ENCODE assay signal across 8 mouse cellular contexts in the genomic region with DNA sequence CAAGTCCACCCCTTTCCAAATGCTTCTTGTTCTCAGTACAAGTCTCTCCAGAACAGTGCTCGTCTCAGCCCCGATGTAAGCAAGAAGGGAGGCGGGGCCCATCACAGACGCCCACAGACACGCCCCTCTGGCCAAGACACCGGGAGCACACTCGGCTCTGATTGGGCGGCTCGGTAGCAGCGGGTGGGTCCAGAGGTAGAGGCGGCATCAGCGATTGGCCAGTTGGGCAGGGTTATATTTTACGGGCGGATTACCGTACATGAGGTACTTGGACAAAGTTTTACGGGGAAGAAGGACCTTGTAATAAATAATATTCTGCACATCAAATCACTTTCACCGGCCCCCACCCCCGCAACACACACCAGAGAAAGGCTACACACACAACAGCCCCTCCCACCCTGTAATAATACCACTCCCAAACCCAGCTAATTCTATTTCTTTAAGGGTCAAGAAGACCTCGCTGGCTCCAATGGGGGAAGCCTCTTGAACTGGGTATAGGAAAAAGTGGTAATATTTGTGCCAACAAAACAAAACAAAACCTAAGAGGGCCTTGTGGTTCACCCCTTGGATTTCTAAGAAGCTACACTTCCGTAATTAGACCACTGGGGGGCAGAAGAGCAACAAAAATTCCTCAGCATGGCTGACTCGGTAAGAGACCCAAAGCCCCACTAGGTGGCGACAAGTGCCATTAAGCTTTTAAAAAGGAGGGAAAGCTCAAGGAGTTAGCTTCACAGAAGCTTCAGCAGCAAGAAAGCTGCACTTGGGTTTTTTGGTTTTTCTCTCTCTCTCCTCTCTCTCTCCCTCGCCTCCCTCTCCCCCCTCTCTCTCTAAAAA. TPM values are rescaled to one million over a fixed set of nuclear protein-coding genes. Genes with fewer than 3 reads are reported as not detected.
DNase-seq lines count a peak whose midpoint lies in the region; ATAC-seq and TF ChIP-seq lines count a peak whose summit lies in the region.

No protein-coding gene starts in this region.

- TF ChIP-seq CTCF in intestine, postnatal 0 days (IDR thresholded peaks at IDR 0.05; ENCODE audit: low read depth) = peak; percentile 96

- intact Hi-C loops in gastrocnemius, postnatal 36 days (cut with DNase I) = loop anchor here (2.0 to 5.0 kb wide), 2 partner anchors 36 to 50 kb away; partner anchors contain the start of genes 1700123O20Rik and Acin1
- intact Hi-C loops in left cerebral cortex, postnatal 4 days (cut with DNase I) = no loop called here

- no peaks in the 10 kb centered on the region for H3K4me1 ChIP-seq in intestine, postnatal 0 days (replicated peaks; ENCODE audit: control insufficient read depth, insufficient read depth, low read length)
- peaks cover 47% of the 10 kb centered on the region for H3K4me1 ChIP-seq in midbrain, embryonic 12.5 days

- no peak overlapping the region for H3K4me2 ChIP-seq in intestine, postnatal 0 days (replicated peaks; ENCODE audit: low read depth)
- H3K4me2 ChIP-seq in midbrain, embryonic 12.5 days (replicated peaks) = peak overlapping the region; percentile 89; the same call in 1 of the 2 replicates

- H3K9ac ChIP-seq in intestine, postnatal 0 days (ENCODE audit: low read depth, low read length) = no peak overlapping the region
- H3K9ac ChIP-seq in midbrain, embryonic 12.5 days (replicated peaks) = no peak overlapping the region

- peak; percentile 59 for ATAC-seq in intestine, postnatal 0 days
- ATAC-seq in midbrain, embryonic 12.5 days (ENCODE audit: low FRiP score, low read depth) = peak; percentile 32; the same call in 1 of the 2 replicates

- no peaks in the 10 kb centered on the region for H3K9me3 ChIP-seq in intestine, postnatal 0 days (ENCODE audit: control insufficient read depth)
- no peaks in the 10 kb centered on the region for H3K9me3 ChIP-seq in midbrain, embryonic 12.5 days

- H3K36me3 ChIP-seq in intestine, postnatal 0 days (ENCODE audit: control insufficient read depth, insufficient read depth) = peaks cover 54% of the 10 kb centered on the region
- peaks cover 61% of the 10 kb centered on the region for H3K36me3 ChIP-seq in midbrain, embryonic 12.5 days

- 55% methylated on average over 23 of the region's 23 CpGs for WGBS in intestine, postnatal 0 days
- WGBS in midbrain, embryonic 12.5 days = 67% methylated on average over 23 of the region's 23 CpGs

- H3K27ac ChIP-seq in intestine, postnatal 0 days (ENCODE audit: low read depth, low read length) = no peak overlapping the region
- H3K27ac ChIP-seq in midbrain, embryonic 12.5 days (replicated peaks) = 0 out of 2 replicates have a peak overlapping the region, but pooled peaks have one; percentile 80

- peak; percentile 50 to 53 for DNase-seq in urinary bladder, adult 18-20 months (ENCODE audit: low spot score in 2 of 2)
- DNase-seq in urinary bladder, adult 2 months (ENCODE audit: low spot score) = no peak
- peak; percentile 99 for DNase-seq in embryo, embryonic 10.5 days (ENCODE audit: low spot score)
- DNase-seq in gastrocnemius, postnatal 36 days = peak; percentile 57 to 84
- DNase-seq in left cerebral cortex, postnatal 4 days = peak; percentile 92
- peak; percentile 88 for DNase-seq in right cerebral cortex, postnatal 4 days

- no peak overlapping the region for H3K4me3 ChIP-seq in intestine, postnatal 0 days (ENCODE audit: low read depth, low read length)
- H3K4me3 ChIP-seq in midbrain, embryonic 12.5 days = no peak overlapping the region

- no peaks in the 10 kb centered on the region for H3K27me3 ChIP-seq in intestine, postnatal 0 days (replicated peaks; ENCODE audit: control insufficient read depth, insufficient read depth, low read length)
- H3K27me3 ChIP-seq in midbrain, embryonic 12.5 days = no peaks in the 10 kb centered on the region

RNA-seq across cellular contexts. Expression of gene Cdh24, which starts 9.7 kb away (rescaled TPM):
- 1.5 and 1.6 TPM in 2 replicates for polyA plus RNA-seq in urinary bladder, adult 2 months (2012; rRNA removed)
- total RNA-seq in gastrocnemius, postnatal 36 days (2021) = under 1 TPM; 0.36 to 0.59 TPM
- 0.47 and 0.63 TPM in 2 replicates for polyA plus RNA-seq in intestine, postnatal 0 days (2015; fragmentation: Nextera tagmentation; extraction: Ambion mirVana)
- total RNA-seq in left cerebral cortex, postnatal 4 days (2021) = 10 to 100 TPM; 17.2 to 20.7 TPM
- 9.7 and 10.7 TPM in 2 replicates for polyA plus RNA-seq in midbrain, embryonic 12.5 days (2016; fragmentation: Nextera tagmentation; extraction: Ambion mirVana)

RNA-seq across cellular contexts. Expression of gene Gm17606, which starts 10.1 kb away (rescaled TPM):
- not detected in 2 replicates for polyA plus RNA-seq in urinary bladder, adult 2 months (2012; rRNA removed)
- total RNA-seq in gastrocnemius, postnatal 36 days (2021) = not detected
- polyA plus RNA-seq in intestine, postnatal 0 days (2015; fragmentation: Nextera tagmentation; extraction: Ambion mirVana) = not detected in 2 replicates
- not detected for total RNA-seq in left cerebral cortex, postnatal 4 days (2021)
- not detected in 2 replicates for polyA plus RNA-seq in midbrain, embryonic 12.5 days (2016; fragmentation: Nextera tagmentation; extraction: Ambion mirVana)

RNA-seq across cellular contexts. Expression of gene Psmb11, which starts 29.6 kb away (rescaled TPM):
- polyA plus RNA-seq in urinary bladder, adult 2 months (2012; rRNA removed) = not detected in 2 replicates
- total RNA-seq in gastrocnemius, postnatal 36 days (2021) = under 1 TPM in 1 of 2 experiments, not detected in 1; 0.26 TPM
- polyA plus RNA-seq in intestine, postnatal 0 days (2015; fragmentation: Nextera tagmentation; extraction: Ambion mirVana) = not detected in 2 replicates
- not detected for total RNA-seq in left cerebral cortex, postnatal 4 days (2021)
- not detected in 2 replicates for polyA plus RNA-seq in midbrain, embryonic 12.5 days (2016; fragmentation: Nextera tagmentation; extraction: Ambion mirVana)

RNA-seq across cellular contexts. Expression of gene Psmb5, which starts 33.0 kb away (rescaled TPM):
- 146 and 179 TPM in 2 replicates for polyA plus RNA-seq in urinary bladder, adult 2 months (2012; rRNA removed)
- 100 to 1,000 TPM; 167 to 169 TPM for total RNA-seq in gastrocnemius, postnatal 36 days (2021)
- 246 and 274 TPM in 2 replicates for polyA plus RNA-seq in intestine, postnatal 0 days (2015; fragmentation: Nextera tagmentation; extraction: Ambion mirVana)
- total RNA-seq in left cerebral cortex, postnatal 4 days (2021) = 100 to 1,000 TPM; 182 to 197 TPM
- 363 and 400 TPM in 2 replicates for polyA plus RNA-seq in midbrain, embryonic 12.5 days (2016; fragmentation: Nextera tagmentation; extraction: Ambion mirVana)

RNA-seq across cellular contexts. Expression of gene 1700123O20Rik, which starts 35.2 kb away (rescaled TPM):
- 55.7 and 64.4 TPM in 2 replicates for polyA plus RNA-seq in urinary bladder, adult 2 months (2012; rRNA removed)
- 10 to 100 TPM in 1 of 2 experiments, 1 to 10 TPM in 1; 7.4 to 11.3 TPM for total RNA-seq in gastrocnemius, postnatal 36 days (2021)
- 75.5 and 76.8 TPM in 2 replicates for polyA plus RNA-seq in intestine, postnatal 0 days (2015; fragmentation: Nextera tagmentation; extraction: Ambion mirVana)
- total RNA-seq in left cerebral cortex, postnatal 4 days (2021) = 10 to 100 TPM; 27.4 to 30.2 TPM
- polyA plus RNA-seq in midbrain, embryonic 12.5 days (2016; fragmentation: Nextera tagmentation; extraction: Ambion mirVana) = 84.9 and 89.0 TPM in 2 replicates
